Mouse (Mus musculus) forebrain, embryonic 16.5 days (tissue): ENCODE data around the gene Zc3h8. TPM values are rescaled to one million over a fixed set of nuclear protein-coding genes. Genes with fewer than 3 reads are reported as not detected.

Experiments
- ATAC-seq: fragments of 200-750 bp; cut with Nextera tagmentation; 2 replicates; pipeline ENCODE4 v1.8.0; 2017; ENCODE audit warnings: mild to moderate bottlenecking, moderate library complexity
- H3K27ac ChIP-seq: fragments of 300-500 bp; sonication (generic); 2 replicates; pipeline ENCODE4 v1.5.1; 2014; ENCODE audit warnings: low read length, control low read depth
- H3K27me3 ChIP-seq: fragments of 300-500 bp; sonication (generic); replicated peaks from 2 replicates; pipeline ENCODE4 v1.6.1; 2014; ENCODE audit warnings: low read length; ENCODE audit not compliant: control insufficient read depth, insufficient read depth
- H3K36me3 ChIP-seq: fragments of 300-500 bp; sonication (generic); 2 replicates; pipeline ENCODE4 v1.6.1; 2014; ENCODE audit not compliant: control insufficient read depth, insufficient read depth
- H3K4me1 ChIP-seq: fragments of 300-500 bp; sonication (generic); replicated peaks from 2 replicates; pipeline ENCODE4 v1.6.1; 2014; ENCODE audit warnings: low read length; ENCODE audit not compliant: control insufficient read depth, insufficient read depth
- H3K4me2 ChIP-seq: fragments of 300-500 bp; sonication (generic); 2 replicates; pipeline ENCODE4 v1.6.1; 2014; ENCODE audit warnings: mild to moderate bottlenecking, low read length, control low read depth
- H3K4me3 ChIP-seq: fragments of 300-500 bp; sonication (generic); replicated peaks from 2 replicates; pipeline ENCODE4 v1.5.1; 2014; ENCODE audit warnings: mild to moderate bottlenecking, low read length, control low read depth
- H3K9ac ChIP-seq: fragments of 300-500 bp; sonication (generic); replicated peaks from 2 replicates; pipeline ENCODE4 v1.6.1; 2014; ENCODE audit warnings: low read depth, low read length, control low read depth
- H3K9me3 ChIP-seq: fragments of 300-500 bp; sonication (generic); 2 replicates; pipeline ENCODE4 v1.6.1; 2016; ENCODE audit warnings: low read length; ENCODE audit not compliant: control insufficient read depth
- WGBS: fragments of 180-500 bp; shearing (Covaris S2); extraction: QIAGEN DNeasy Blood & Tissue Kit; methylation state at CpG from one replicate; pipeline ENCODE4 v1.1.7; 2014; 5-methylcytosine and 5-hydroxymethylcytosine counted together
- polyA plus RNA-seq: library from polyadenylated mRNA; unstranded; fragments of >200 nt; fragmentation: Nextera tagmentation; extraction: Ambion mirVana; gene quantifications from 2 replicates; pipeline ENCODE4 v1.2.1, GENCODE M21; 2015

The Zc3h8 gene
- polyA plus RNA-seq, 1 experiment from 2014 or later, result 13.0 TPM

- H3K27me3 ChIP-seq, result no peaks in the 10 kb centered on the region
- peak overlapping the region; percentile 46 for H3K9ac ChIP-seq
- peaks cover 6% of the 10 kb centered on the region for H3K4me1 ChIP-seq
- WGBS, result 42% methylated on average over 5 of the region's 5 CpGs
- H3K9me3 ChIP-seq, result no peaks in the 10 kb centered on the region
- H3K36me3 ChIP-seq, result no peaks in the 10 kb centered on the region
- H3K4me3 ChIP-seq, result no peak overlapping the region; the same call in 1 of the 2 replicates
- no peak for ATAC-seq
- peak overlapping the region; percentile 58 for H3K27ac ChIP-seq
- H3K4me2 ChIP-seq, result peak overlapping the region; percentile 46
Measured at GRCm38 (mm10) chr2:128965505-128966105, 21.7 kb upstream of the Zc3h8 start.

DNA sequence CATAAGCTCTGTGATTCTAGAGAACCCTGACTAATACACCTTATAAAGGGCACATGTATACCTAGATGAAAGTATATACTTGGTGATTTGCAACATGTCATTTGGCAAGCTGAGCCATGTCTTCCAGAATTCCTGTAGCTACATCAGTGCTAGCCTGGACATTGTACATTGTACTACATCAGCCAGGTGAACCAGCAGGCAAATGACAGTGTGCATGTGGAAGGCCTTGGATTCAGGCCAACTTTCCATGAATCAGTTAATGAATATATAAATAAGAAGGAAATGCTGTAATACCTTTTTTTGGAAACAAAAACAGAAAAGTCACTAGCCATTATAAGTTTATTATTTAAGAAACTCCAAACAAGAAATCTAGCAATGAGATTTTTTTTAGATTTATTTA, 10.3 kb upstream of the Zc3h8 start:
- no peak overlapping the region for H3K4me2 ChIP-seq
- no peaks in the 10 kb centered on the region for H3K4me1 ChIP-seq
- H3K9ac ChIP-seq, result no peak overlapping the region
- H3K4me3 ChIP-seq, result no peak overlapping the region
- H3K27ac ChIP-seq, result no peak overlapping the region
- no peak for ATAC-seq
- no peaks in the 10 kb centered on the region for H3K27me3 ChIP-seq
- H3K9me3 ChIP-seq, result no peaks in the 10 kb centered on the region
- no peaks in the 10 kb centered on the region for H3K36me3 ChIP-seq

DNA sequence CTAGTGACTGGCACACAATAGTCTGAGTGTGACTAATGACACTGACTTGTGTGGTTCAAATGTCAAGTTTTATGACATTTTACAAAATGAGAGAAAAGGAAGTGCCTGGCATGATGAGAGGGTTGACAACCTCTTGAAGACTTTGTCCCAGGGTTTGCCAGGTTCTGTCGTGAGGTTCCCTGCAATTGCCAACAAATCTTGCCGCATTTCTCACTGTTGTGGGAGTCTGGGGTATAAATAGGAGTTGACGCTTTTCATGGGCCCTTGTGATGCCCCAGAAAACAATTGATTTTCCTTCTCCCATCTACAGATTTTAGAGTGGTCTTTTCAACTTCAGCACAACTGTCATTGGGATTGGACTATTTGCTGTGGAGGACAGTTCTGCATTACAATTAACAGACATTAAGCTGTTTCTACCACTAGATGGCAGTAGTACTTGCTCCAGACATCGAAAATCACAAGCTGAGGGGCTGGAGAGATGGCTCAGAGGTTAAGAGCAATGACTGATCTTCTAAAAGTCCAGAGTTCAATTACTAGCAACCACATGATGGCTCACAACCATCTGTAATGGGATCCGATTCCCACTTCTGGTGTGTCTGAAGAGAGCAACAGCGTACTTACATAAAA, 4.2 kb upstream of the Zc3h8 start:
- H3K9me3 ChIP-seq, result no peaks in the 10 kb centered on the region
- ATAC-seq, result no peak
- WGBS, result 34% methylated on average over 6 of the region's 6 CpGs

DNA sequence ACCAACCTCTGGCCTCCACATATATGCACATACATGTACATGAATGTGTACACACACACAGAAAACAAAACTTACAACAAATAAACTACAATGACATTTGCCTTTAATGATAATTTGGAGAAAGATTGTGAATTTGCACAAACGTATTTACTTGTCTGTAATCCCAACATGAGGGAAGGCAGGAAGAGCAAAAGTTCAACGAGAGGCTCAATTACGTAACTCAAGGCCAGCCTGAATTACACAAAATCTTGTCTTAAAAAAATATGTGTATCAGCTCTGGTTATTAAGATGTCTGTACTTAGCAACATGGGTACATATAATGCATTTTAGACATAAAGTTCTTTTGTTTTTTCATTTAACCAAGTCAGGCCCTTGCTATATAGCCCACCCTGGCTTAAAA, 7.6 kb downstream of the Zc3h8 start:
- no peaks in the 10 kb centered on the region for H3K4me1 ChIP-seq
- H3K4me2 ChIP-seq, result no peak overlapping the region
- no peak overlapping the region for H3K27ac ChIP-seq
- H3K36me3 ChIP-seq, result peaks cover 5% of the 10 kb centered on the region; the same call in 1 of the 2 replicates
- H3K9me3 ChIP-seq, result no peaks in the 10 kb centered on the region
- no peak for ATAC-seq
- no peak overlapping the region for H3K9ac ChIP-seq
- no peak overlapping the region for H3K4me3 ChIP-seq
- no peaks in the 10 kb centered on the region for H3K27me3 ChIP-seq
- WGBS, result 91% methylated on average over 3 of the region's 3 CpGs

More for the DNA sequence above, 4.2 kb upstream of the Zc3h8 start:
- Histone ChIP-seq H3K9ac (no peak overlapping the region), H3K4me1 (peaks cover under 1% of the 10 kb centered on the region), H3K4me2 (no peak overlapping the region), H3K36me3 (no peaks in the 10 kb centered on the region), H3K27me3 (no peaks in the 10 kb centered on the region), H3K4me3 (no peak overlapping the region), H3K27ac (no peak overlapping the region)

- H3K27ac ChIP-seq, result no peak overlapping the region
- no peak for ATAC-seq
- peaks cover 15% of the 10 kb centered on the region for H3K36me3 ChIP-seq
Measured at GRCm38 (mm10) chr2:128930704-128931103, 13.2 kb downstream of the Zc3h8 start.

DNA sequence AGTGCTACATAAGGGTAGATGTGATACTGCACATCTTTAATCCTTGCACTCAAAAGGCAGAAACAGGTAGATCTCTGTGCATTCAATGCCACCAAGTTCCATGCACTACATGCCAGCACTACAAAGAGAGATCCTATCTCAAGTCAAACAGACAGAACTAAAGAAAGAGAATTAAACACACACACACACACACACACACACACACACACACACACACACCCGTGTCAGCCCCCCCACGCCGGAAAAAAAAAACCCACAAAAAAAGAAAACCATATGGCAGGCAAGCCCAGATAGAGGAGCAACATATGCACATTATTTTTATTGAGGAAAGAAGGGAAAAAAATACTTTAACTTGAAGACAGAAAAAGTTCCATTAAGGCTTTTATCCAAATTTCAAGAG, 15.4 kb downstream of the Zc3h8 start:
- Histone ChIP-seq H3K9ac (no peak overlapping the region), H3K27me3 (no peaks in the 10 kb centered on the region), H3K27ac (no peak overlapping the region), H3K4me3 (no peak overlapping the region), H3K9me3 (no peaks in the 10 kb centered on the region), H3K36me3 (peaks cover 12% of the 10 kb centered on the region; the same call in 1 of the 2 replicates), H3K4me1 (no peaks in the 10 kb centered on the region), H3K4me2 (no peak overlapping the region)
- WGBS, result 75% methylated on average over 3 of the region's 3 CpGs
- no peak for ATAC-seq

More at GRCm38 (mm10) chr2:128930704-128931103, 13.2 kb downstream of the Zc3h8 start:
- H3K4me1 ChIP-seq, result no peaks in the 10 kb centered on the region
- H3K4me2 ChIP-seq, result no peak overlapping the region
- no peak overlapping the region for H3K4me3 ChIP-seq
- H3K9me3 ChIP-seq, result no peaks in the 10 kb centered on the region
- H3K9ac ChIP-seq, result no peak overlapping the region
- no peaks in the 10 kb centered on the region for H3K27me3 ChIP-seq

- Histone ChIP-seq H3K9ac (no peak overlapping the region), H3K27ac (no peak overlapping the region), H3K4me2 (no peak overlapping the region), H3K36me3 (0 out of 2 replicates have a peak, but pooled peaks cover 8% of the 10 kb centered on the region), H3K4me3 (no peak overlapping the region), H3K9me3 (no peaks in the 10 kb centered on the region), H3K4me1 (no peaks in the 10 kb centered on the region), H3K27me3 (no peaks in the 10 kb centered on the region)
- 96% methylated on average over 4 of the region's 4 CpGs for WGBS
- no peak for ATAC-seq
Measured at GRCm38 (mm10) chr2:128924799-128925198, 19.1 kb downstream of the Zc3h8 start.

DNA sequence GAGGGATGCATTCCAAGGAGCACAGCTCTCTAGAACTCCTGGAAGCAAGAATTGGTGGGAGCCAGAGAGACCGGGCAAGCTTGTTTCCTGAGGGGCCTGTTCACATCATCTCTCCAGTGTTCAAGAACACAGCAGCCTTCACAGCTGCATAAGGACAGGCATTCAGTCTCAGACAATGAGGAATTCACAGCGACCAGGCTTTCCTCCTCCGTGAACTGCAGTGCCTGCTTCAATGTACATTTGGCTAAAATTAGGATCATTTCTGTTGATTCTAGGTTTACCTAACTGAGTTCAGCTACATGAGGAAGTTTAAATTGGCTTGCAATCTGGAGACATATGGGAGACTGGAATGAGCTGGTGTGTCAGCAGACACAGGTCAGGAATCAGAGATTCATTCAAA, 27.3 kb downstream of the Zc3h8 start:
- Histone ChIP-seq H3K27ac (no peak overlapping the region), H3K36me3 (no peaks in the 10 kb centered on the region), H3K4me2 (no peak overlapping the region), H3K27me3 (no peaks in the 10 kb centered on the region), H3K9me3 (no peaks in the 10 kb centered on the region), H3K4me3 (no peak overlapping the region), H3K4me1 (no peaks in the 10 kb centered on the region), H3K9ac (no peak overlapping the region)
- no peak for ATAC-seq
- WGBS, result 61% methylated on average over 3 of the region's 3 CpGs

GRCm38 (mm10) chr2:128914978-128915377, 28.9 kb downstream of the Zc3h8 start:
- H3K27me3 ChIP-seq, result no peaks in the 10 kb centered on the region
- no peaks in the 10 kb centered on the region for H3K36me3 ChIP-seq
- no peak overlapping the region for H3K9ac ChIP-seq
- H3K4me2 ChIP-seq, result no peak overlapping the region
- no peak for ATAC-seq
- H3K4me1 ChIP-seq, result no peaks in the 10 kb centered on the region
- H3K9me3 ChIP-seq, result no peaks in the 10 kb centered on the region
- no peak overlapping the region for H3K27ac ChIP-seq
- WGBS, result 82% methylated on average over 4 of the region's 4 CpGs
- H3K4me3 ChIP-seq, result no peak overlapping the region
